1 mouse cellular context compared by ENCODE assay signal in genomic region chr7:126632478-126632877, GRCm38 (mm10).
TF ChIP-seq lines count a peak whose summit lies in the region.

No protein-coding gene starts in this region.

TF ChIP-seq in MEL, 35 proteins besides CTCF, POLR2A, EP300 and RAD21 (continued from another document):
- peak; percentile 97 for TF ChIP-seq ETS1 (IDR thresholded peaks at IDR 0.05; ENCODE audit: low read depth, low read length)
- 0 out of 2 replicates have a peak, but pooled peaks have one; percentile 1 for TF ChIP-seq SMC3 (IDR thresholded peaks at IDR 0.05; ENCODE audit: low read depth, low read length)
- peak; percentile 58; the same call in 1 of the 2 replicates for TF ChIP-seq BHLHE40 (IDR thresholded peaks at IDR 0.05; ENCODE audit: borderline replicate concordance, low read depth, low read length)
- TF ChIP-seq UBTF (IDR thresholded peaks at IDR 0.05; ENCODE audit: borderline replicate concordance, insufficient read depth, low read depth, low read length) = no peak
- TF ChIP-seq NELFE (IDR thresholded peaks at IDR 0.05; ENCODE audit: low read depth, low read length) = no peak
- peak; percentile 84 for TF ChIP-seq GATA1 (IDR thresholded peaks at IDR 0.05; ENCODE audit: low read depth, low read length)
- TF ChIP-seq MAZ (IDR thresholded peaks at IDR 0.05; ENCODE audit: low read depth, low read length) = peak; percentile 85
- peak; percentile 75 for TF ChIP-seq SIN3A (IDR thresholded peaks at IDR 0.05; ENCODE audit: low read length)
- peak; percentile 73 for TF ChIP-seq MYB (IDR thresholded peaks at IDR 0.05; ENCODE audit: low read depth, low read length)
